Comparison of ENCODE assay signal across 27 mouse cellular contexts in genomic region chr14:116869996-116870395, GRCm38 (mm10). TPM values are rescaled to one million over a fixed set of nuclear protein-coding genes. Genes with fewer than 3 reads are reported as not detected.
"Had no signal": no experiment of that assay in that cellular context is flagged by ENCODE, and none has a peak within 500 bp of the region (broad histone marks: within the 10 kb centered on the region; RNA-seq: fewer than 3 reads in every experiment).

No protein-coding gene starts in this region.

- H3K4me2 ChIP-seq: embryonic facial prominence, embryonic 12.5 days; embryonic facial prominence, embryonic 13.5 days; embryonic facial prominence, embryonic 15.5 days; forebrain, embryonic 12.5 days; forebrain, embryonic 15.5 days; heart, embryonic 11.5 days; heart, embryonic 12.5 days had no signal

- H3K9ac ChIP-seq: embryonic facial prominence, embryonic 12.5 days; embryonic facial prominence, embryonic 13.5 days; embryonic facial prominence, embryonic 15.5 days; forebrain, embryonic 12.5 days; forebrain, embryonic 15.5 days; forebrain, postnatal 0 days; heart, embryonic 12.5 days had no signal

- H3K27ac ChIP-seq: embryonic facial prominence, embryonic 10.5 days; embryonic facial prominence, embryonic 12.5 days; embryonic facial prominence, embryonic 13.5 days; embryonic facial prominence, embryonic 15.5 days; forebrain, embryonic 10.5 days; forebrain, embryonic 12.5 days; forebrain, embryonic 15.5 days; gastrocnemius, adult 2 months; heart, adult 2 months; heart, embryonic 10.5 days had no signal

- H3K4me3 ChIP-seq: embryonic facial prominence, embryonic 10.5 days; embryonic facial prominence, embryonic 12.5 days; embryonic facial prominence, embryonic 13.5 days; embryonic facial prominence, embryonic 15.5 days; erythroblast, embryonic 14.5 days; forebrain, embryonic 10.5 days; forebrain, embryonic 12.5 days; forebrain, embryonic 15.5 days; gastrocnemius, adult 2 months; heart, adult 2 months; heart, embryonic 10.5 days; heart, embryonic 12.5 days had no signal

- H3K36me3 ChIP-seq: embryonic facial prominence, embryonic 10.5 days; embryonic facial prominence, embryonic 12.5 days; embryonic facial prominence, embryonic 13.5 days; embryonic facial prominence, embryonic 15.5 days; forebrain, embryonic 10.5 days; forebrain, embryonic 12.5 days; forebrain, embryonic 15.5 days; heart, embryonic 10.5 days; heart, embryonic 12.5 days had no signal

- H3K9me3 ChIP-seq: embryonic facial prominence, embryonic 10.5 days; embryonic facial prominence, embryonic 12.5 days; embryonic facial prominence, embryonic 13.5 days; embryonic facial prominence, embryonic 15.5 days; forebrain, embryonic 10.5 days; forebrain, embryonic 12.5 days; forebrain, embryonic 15.5 days; heart, embryonic 10.5 days; heart, embryonic 12.5 days had no signal

- H3K27me3 ChIP-seq: embryonic facial prominence, embryonic 12.5 days; embryonic facial prominence, embryonic 13.5 days; embryonic facial prominence, embryonic 15.5 days; forebrain, embryonic 12.5 days; forebrain, embryonic 15.5 days; heart, embryonic 12.5 days had no signal

- H3K4me1 ChIP-seq: embryonic facial prominence, embryonic 10.5 days; embryonic facial prominence, embryonic 12.5 days; embryonic facial prominence, embryonic 13.5 days; embryonic facial prominence, embryonic 15.5 days; forebrain, embryonic 10.5 days; forebrain, embryonic 12.5 days; forebrain, embryonic 15.5 days; heart, embryonic 10.5 days; heart, embryonic 12.5 days had no signal

- ATAC-seq: forebrain, embryonic 14.5 days; forebrain, embryonic 15.5 days; forebrain, embryonic 16.5 days; forebrain, postnatal 0 days had no signal

- DNase-seq: cerebellum, postnatal 10 days; cerebellum, postnatal 14 days; cerebellum, postnatal 25 days; cerebellum, postnatal 36 days; forebrain, postnatal 0 days; gastrocnemius, adult 2 months; gastrocnemius, postnatal 10 days; gastrocnemius, postnatal 14 days; gastrocnemius, postnatal 25 days; gastrocnemius, postnatal 36 days; heart, adult 18-20 months; heart, adult 2 months had no signal

RNA-seq across cellular contexts. Expression of gene Gpc6, which starts 55.1 kb away (rescaled TPM):
- total RNA-seq: common myeloid progenitor, adult 5-6 weeks; granulocyte monocyte progenitor cell, adult 5-6 weeks had no signal
- polyA plus RNA-seq: erythroblast, embryonic 14.5 days had no signal
